Mouse (Mus musculus): ENCODE data around the gene Apbb1ip. TPM values are rescaled to one million over a fixed set of nuclear protein-coding genes. Genes with fewer than 3 reads are reported as not detected.
A peak's percentile ranks its signal among the peaks of the same experiment; 100 is the strongest.
"Not testable (repeated sequence)": the region's sequence is repeated elsewhere in the genome, so short reads cannot be mapped to it uniquely, and the experiment has no call there.

The Apbb1ip gene
- polyA plus RNA-seq, 1 experiment from 2014 or later, result 0.88 TPM

GRCm38 (mm10) chr2:22822293-22822692 lies 48.4 kb downstream of the Apbb1ip start:
- H3K4me3 ChIP-seq (ENCODE audit: low read depth, low read length), result no peak overlapping the region
- H3K4me1 ChIP-seq (ENCODE audit: control insufficient read depth, insufficient read depth, low read length), result no peaks in the 10 kb centered on the region
- H3K27ac ChIP-seq (ENCODE audit: low read depth, low read length), result no peak overlapping the region
- 85% methylated on average over 2 of the region's 2 CpGs for WGBS
- no peak overlapping the region for H3K9ac ChIP-seq (replicated peaks; ENCODE audit: low read depth, low read length)
- H3K9me3 ChIP-seq (ENCODE audit: control insufficient read depth, low read length), result no peaks in the 10 kb centered on the region
- H3K36me3 ChIP-seq (ENCODE audit: control insufficient read depth, insufficient read depth, low read length), result no peaks in the 10 kb centered on the region
- H3K27me3 ChIP-seq (ENCODE audit: control insufficient read depth, insufficient read depth, low read length), result no peaks in the 10 kb centered on the region
- H3K4me2 ChIP-seq (ENCODE audit: low read depth, low read length), result no peak overlapping the region
- no peak for ATAC-seq (ENCODE audit: low read depth)

- no peaks in the 10 kb centered on the region for H3K27me3 ChIP-seq (ENCODE audit: control insufficient read depth, insufficient read depth, low read length)
- no peaks in the 10 kb centered on the region for H3K36me3 ChIP-seq (ENCODE audit: control insufficient read depth, insufficient read depth, low read length)
- H3K9me3 ChIP-seq (ENCODE audit: control insufficient read depth, low read length), result no peaks in the 10 kb centered on the region; the same call in 1 of the 2 replicates
- H3K4me1 ChIP-seq (ENCODE audit: control insufficient read depth, insufficient read depth, low read length), result no peaks in the 10 kb centered on the region
- 92% methylated on average over 4 of the region's 4 CpGs for WGBS
- no peak for ATAC-seq (ENCODE audit: low read depth)
- no peak overlapping the region for H3K4me3 ChIP-seq (ENCODE audit: low read depth, low read length)
- no peak overlapping the region for H3K27ac ChIP-seq (ENCODE audit: low read depth, low read length)
- H3K4me2 ChIP-seq (ENCODE audit: low read depth, low read length), result no peak overlapping the region
- no peak overlapping the region for H3K9ac ChIP-seq (replicated peaks; ENCODE audit: low read depth, low read length)
Measured at GRCm38 (mm10) chr2:22845514-22845913, 71.6 kb downstream of the Apbb1ip start.

- H3K9ac ChIP-seq (replicated peaks; ENCODE audit: low read depth, low read length), result no peak overlapping the region
- H3K4me3 ChIP-seq (ENCODE audit: low read depth, low read length), result no peak overlapping the region
- H3K27me3 ChIP-seq (ENCODE audit: control insufficient read depth, insufficient read depth, low read length), result no peaks in the 10 kb centered on the region
- H3K9me3 ChIP-seq (ENCODE audit: control insufficient read depth, low read length), result no peaks in the 10 kb centered on the region
- 82% methylated on average over 4 of the region's 4 CpGs for WGBS
- H3K4me1 ChIP-seq (ENCODE audit: control insufficient read depth, insufficient read depth, low read length), result no peaks in the 10 kb centered on the region
- no peak for ATAC-seq (ENCODE audit: low read depth)
- no peaks in the 10 kb centered on the region for H3K36me3 ChIP-seq (ENCODE audit: control insufficient read depth, insufficient read depth, low read length)
- no peak overlapping the region for H3K27ac ChIP-seq (ENCODE audit: low read depth, low read length)
- no peak overlapping the region for H3K4me2 ChIP-seq (ENCODE audit: low read depth, low read length)
Measured at GRCm38 (mm10) chr2:22851900-22852299, 78.0 kb downstream of the Apbb1ip start.

- no peak for ATAC-seq (ENCODE audit: low read depth)
- Histone ChIP-seq H3K27ac (ENCODE audit: low read depth, low read length) (no peak overlapping the region), H3K36me3 (ENCODE audit: control insufficient read depth, insufficient read depth, low read length) (no peaks in the 10 kb centered on the region), H3K9ac (replicated peaks; ENCODE audit: low read depth, low read length) (no peak overlapping the region), H3K4me3 (ENCODE audit: low read depth, low read length) (no peak overlapping the region), H3K4me2 (ENCODE audit: low read depth, low read length) (no peak overlapping the region), H3K27me3 (ENCODE audit: control insufficient read depth, insufficient read depth, low read length) (no peaks in the 10 kb centered on the region), H3K9me3 (ENCODE audit: control insufficient read depth, low read length) (no peaks in the 10 kb centered on the region), H3K4me1 (ENCODE audit: control insufficient read depth, insufficient read depth, low read length) (no peaks in the 10 kb centered on the region)
- 14% methylated on average over 3 of the region's 3 CpGs for WGBS
Measured at GRCm38 (mm10) chr2:22857501-22857900, 83.6 kb downstream of the Apbb1ip start.

GRCm38 (mm10) chr2:22862194-22862593 lies 88.3 kb downstream of the Apbb1ip start:
- H3K9me3 ChIP-seq (ENCODE audit: control insufficient read depth, low read length), result no peaks in the 10 kb centered on the region
- H3K36me3 ChIP-seq (ENCODE audit: control insufficient read depth, insufficient read depth, low read length), result no peaks in the 10 kb centered on the region
- H3K4me1 ChIP-seq (ENCODE audit: control insufficient read depth, insufficient read depth, low read length), result no peaks in the 10 kb centered on the region
- H3K27me3 ChIP-seq (ENCODE audit: control insufficient read depth, insufficient read depth, low read length), result no peaks in the 10 kb centered on the region
- no peak for ATAC-seq (ENCODE audit: low read depth)
- H3K27ac ChIP-seq (ENCODE audit: low read depth, low read length), result no peak overlapping the region
- H3K4me2 ChIP-seq (ENCODE audit: low read depth, low read length), result no peak overlapping the region
- H3K4me3 ChIP-seq (ENCODE audit: low read depth, low read length), result no peak overlapping the region
- 89% methylated on average over 2 of the region's 2 CpGs for WGBS
- no peak overlapping the region for H3K9ac ChIP-seq (replicated peaks; ENCODE audit: low read depth, low read length)

- not testable (repeated sequence) for H3K27ac ChIP-seq (ENCODE audit: low read depth, low read length); H3K4me1 ChIP-seq (ENCODE audit: control insufficient read depth, insufficient read depth, low read length); H3K9ac ChIP-seq (replicated peaks; ENCODE audit: low read depth, low read length); H3K4me3 ChIP-seq (ENCODE audit: low read depth, low read length); H3K9me3 ChIP-seq (ENCODE audit: control insufficient read depth, low read length); H3K4me2 ChIP-seq (ENCODE audit: low read depth, low read length); H3K36me3 ChIP-seq (ENCODE audit: control insufficient read depth, insufficient read depth, low read length); H3K27me3 ChIP-seq (ENCODE audit: control insufficient read depth, insufficient read depth, low read length)
- ATAC-seq (ENCODE audit: low read depth), result peak; percentile 97
- 3% methylated on average over 6 of the region's 6 CpGs for WGBS
Measured at GRCm38 (mm10) chr2:22864394-22865037, 90.6 kb downstream of the Apbb1ip start.

GRCm38 (mm10) chr2:22865818-22866217 lies 91.9 kb downstream of the Apbb1ip start:
- Histone ChIP-seq H3K27ac (ENCODE audit: low read depth, low read length) (no peak overlapping the region), H3K4me1 (ENCODE audit: control insufficient read depth, insufficient read depth, low read length) (no peaks in the 10 kb centered on the region), H3K9me3 (ENCODE audit: control insufficient read depth, low read length) (no peaks in the 10 kb centered on the region), H3K4me2 (ENCODE audit: low read depth, low read length) (no peak overlapping the region), H3K36me3 (ENCODE audit: control insufficient read depth, insufficient read depth, low read length) (no peaks in the 10 kb centered on the region), H3K9ac (replicated peaks; ENCODE audit: low read depth, low read length) (no peak overlapping the region), H3K27me3 (ENCODE audit: control insufficient read depth, insufficient read depth, low read length) (no peaks in the 10 kb centered on the region), H3K4me3 (ENCODE audit: low read depth, low read length) (no peak overlapping the region)
- ATAC-seq (ENCODE audit: low read depth), result no peak
- 90% methylated on average over 1 of the region's 1 CpGs for WGBS

- H3K9me3 ChIP-seq (ENCODE audit: control insufficient read depth, low read length), result no peaks in the 10 kb centered on the region
- ATAC-seq (ENCODE audit: low read depth), result no peak
- no peaks in the 10 kb centered on the region for H3K27me3 ChIP-seq (ENCODE audit: control insufficient read depth, insufficient read depth, low read length)
- no peak overlapping the region for H3K4me3 ChIP-seq (ENCODE audit: low read depth, low read length)
- no peaks in the 10 kb centered on the region for H3K4me1 ChIP-seq (ENCODE audit: control insufficient read depth, insufficient read depth, low read length)
- H3K27ac ChIP-seq (ENCODE audit: low read depth, low read length), result no peak overlapping the region
- no peaks in the 10 kb centered on the region for H3K36me3 ChIP-seq (ENCODE audit: control insufficient read depth, insufficient read depth, low read length)
- no peak overlapping the region for H3K9ac ChIP-seq (replicated peaks; ENCODE audit: low read depth, low read length)
- WGBS, result 82% methylated on average over 7 of the region's 7 CpGs
- H3K4me2 ChIP-seq (ENCODE audit: low read depth, low read length), result no peak overlapping the region
Measured at GRCm38 (mm10) chr2:22866894-22867424, 93.1 kb downstream of the Apbb1ip start.

- Histone ChIP-seq H3K4me1 (ENCODE audit: control insufficient read depth, insufficient read depth, low read length) (no peaks in the 10 kb centered on the region), H3K36me3 (ENCODE audit: control insufficient read depth, insufficient read depth, low read length) (no peaks in the 10 kb centered on the region), H3K27ac (ENCODE audit: low read depth, low read length) (no peak overlapping the region), H3K9ac (replicated peaks; ENCODE audit: low read depth, low read length) (no peak overlapping the region), H3K9me3 (ENCODE audit: control insufficient read depth, low read length) (no peaks in the 10 kb centered on the region), H3K4me3 (ENCODE audit: low read depth, low read length) (no peak overlapping the region), H3K4me2 (ENCODE audit: low read depth, low read length) (no peak overlapping the region), H3K27me3 (ENCODE audit: control insufficient read depth, insufficient read depth, low read length) (no peaks in the 10 kb centered on the region)
- no peak for ATAC-seq (ENCODE audit: low read depth)
- WGBS, result 97% methylated on average over 1 of the region's 1 CpGs
Measured at GRCm38 (mm10) chr2:22873159-22873558, 99.3 kb downstream of the Apbb1ip start.

All from neural tube, embryonic 14.5 days (tissue).